Mouse (Mus musculus) cortical plate, adult 2 months (tissue): ENCODE measurements around the gene Ppl.

Experiments
- CTCF ChIP-seq: fragments of 200-500 bp; IDR thresholded peaks from 2 replicates; pipeline ENCODE4 v1.5.1; 2011; ENCODE audit warnings: mild to moderate bottlenecking, control low read depth, low read length; ENCODE audit not compliant: insufficient read depth; ENCODE audit errors: extremely low read depth
- POLR2A ChIP-seq: fragments of 200-500 bp; IDR thresholded peaks from 2 replicates; pipeline ENCODE4 v1.6.1; 2011; ENCODE audit warnings: mild to moderate bottlenecking, low read length, control low read depth; ENCODE audit not compliant: insufficient read depth; ENCODE audit errors: extremely low read depth

- no peak for TF ChIP-seq POLR2A
- no peak for TF ChIP-seq CTCF
Measured at GRCm38 (mm10) chr16:5085196-5085595, 47.0 kb downstream of the Ppl start.
